Mouse (Mus musculus): ENCODE data around the gene Pfdn5. TPM values are rescaled to one million over a fixed set of nuclear protein-coding genes. Genes with fewer than 3 reads are reported as not detected.

Gene Pfdn5
- polyA plus RNA-seq, 1 experiment from 2014 or later: 386 TPM

DNA sequence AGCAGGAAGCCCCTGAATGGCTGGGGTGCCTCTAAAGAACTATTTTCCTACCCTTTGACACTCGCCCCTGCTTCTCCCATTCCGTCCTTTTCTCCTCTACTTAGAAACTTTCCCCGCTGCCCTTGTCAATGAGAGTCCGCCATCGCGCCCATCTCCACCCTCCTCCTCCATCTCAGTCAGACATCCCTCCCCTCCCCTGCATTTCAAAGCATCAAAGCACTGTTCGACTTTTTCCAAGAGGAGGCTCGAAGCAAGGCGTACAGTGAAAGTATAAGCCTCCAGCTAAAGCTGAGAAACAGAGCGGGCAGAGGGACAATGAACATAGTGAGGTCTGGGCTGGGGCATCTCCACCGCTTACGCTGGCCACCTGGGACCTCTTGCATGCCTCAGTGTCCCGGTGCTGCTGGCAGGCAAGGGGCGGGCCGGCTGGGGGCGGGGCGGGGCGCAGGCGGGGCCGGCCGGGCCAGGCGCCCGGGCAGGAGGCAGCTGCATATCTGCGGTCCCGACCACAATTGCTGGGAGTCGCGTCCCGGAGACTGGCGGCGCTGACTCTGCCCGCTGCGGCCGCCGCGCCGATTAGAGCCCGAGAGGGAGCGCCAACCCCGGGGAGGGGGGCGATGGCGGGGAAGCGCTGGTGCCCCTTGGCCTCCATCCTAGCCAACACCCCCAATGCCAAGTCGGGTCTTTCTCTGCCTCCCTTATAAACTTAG lies 50.7 kb downstream of the Pfdn5 start:
- H3K4me3 ChIP-seq (ENCODE audit: low read depth, low read length): peak overlapping the region; percentile 44
- WGBS: under 1% methylated on average over 41 of the region's 43 CpGs
- no peaks in the 10 kb centered on the region for H3K9me3 ChIP-seq (ENCODE audit: control insufficient read depth, low read length)
- H3K4me1 ChIP-seq (ENCODE audit: control insufficient read depth, insufficient read depth, low read length): no peaks in the 10 kb centered on the region
- ATAC-seq (ENCODE audit: insufficient read depth, low FRiP score, low TSS enrichment) (peak; percentile 73), DNase-seq (ENCODE audit: low spot score) (peak; percentile 72)
- H3K36me3 ChIP-seq (ENCODE audit: control insufficient read depth, insufficient read depth, low read length): no peaks in the 10 kb centered on the region
- H3K27ac ChIP-seq (ENCODE audit: low read depth, low read length): peak overlapping the region; percentile 30
- H3K4me2 ChIP-seq (ENCODE audit: low read depth): peak overlapping the region; percentile 68
- H3K9ac ChIP-seq (ENCODE audit: low read length): peak overlapping the region; percentile 64
- no peaks in the 10 kb centered on the region for H3K27me3 ChIP-seq (ENCODE audit: control insufficient read depth, insufficient read depth, low read length)

DNA sequence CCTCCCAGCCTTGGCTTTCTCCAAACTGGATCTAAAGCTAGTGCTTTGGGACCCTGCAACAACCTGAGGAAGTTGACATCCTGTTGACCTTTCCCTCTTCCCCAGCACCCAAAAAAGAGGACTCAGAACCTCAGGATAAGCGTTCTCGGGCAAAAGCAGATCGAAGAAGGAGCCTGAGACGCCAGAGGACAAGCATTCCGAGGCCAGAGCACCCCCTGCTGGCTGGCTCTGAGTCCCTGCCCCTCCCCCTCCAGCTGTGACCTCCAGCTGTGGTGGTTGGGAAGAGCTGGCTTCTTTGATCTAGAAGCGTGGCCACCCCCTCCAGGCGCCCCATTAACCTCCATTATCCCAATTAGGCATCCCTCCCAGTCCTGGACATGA lies 51.2 kb downstream of the Pfdn5 start:
- peak overlapping the region; percentile 68 for H3K4me2 ChIP-seq (ENCODE audit: low read depth)
- H3K9ac ChIP-seq (ENCODE audit: low read length): peak overlapping the region; percentile 64
- DNase-seq (ENCODE audit: low spot score) (peak; percentile 92), ATAC-seq (ENCODE audit: insufficient read depth, low FRiP score, low TSS enrichment) (peak; percentile 54)
- H3K4me3 ChIP-seq (ENCODE audit: low read depth, low read length): peak overlapping the region; percentile 44
- H3K27me3 ChIP-seq (ENCODE audit: control insufficient read depth, insufficient read depth, low read length): no peaks in the 10 kb centered on the region
- peak overlapping the region; percentile 30 for H3K27ac ChIP-seq (ENCODE audit: low read depth, low read length)
- no peaks in the 10 kb centered on the region for H3K9me3 ChIP-seq (ENCODE audit: control insufficient read depth, low read length)
- 0% methylated on average over 7 of the region's 7 CpGs for WGBS
- no peaks in the 10 kb centered on the region for H3K36me3 ChIP-seq (ENCODE audit: control insufficient read depth, insufficient read depth, low read length)
- no peaks in the 10 kb centered on the region for H3K4me1 ChIP-seq (ENCODE audit: control insufficient read depth, insufficient read depth, low read length)

DNA sequence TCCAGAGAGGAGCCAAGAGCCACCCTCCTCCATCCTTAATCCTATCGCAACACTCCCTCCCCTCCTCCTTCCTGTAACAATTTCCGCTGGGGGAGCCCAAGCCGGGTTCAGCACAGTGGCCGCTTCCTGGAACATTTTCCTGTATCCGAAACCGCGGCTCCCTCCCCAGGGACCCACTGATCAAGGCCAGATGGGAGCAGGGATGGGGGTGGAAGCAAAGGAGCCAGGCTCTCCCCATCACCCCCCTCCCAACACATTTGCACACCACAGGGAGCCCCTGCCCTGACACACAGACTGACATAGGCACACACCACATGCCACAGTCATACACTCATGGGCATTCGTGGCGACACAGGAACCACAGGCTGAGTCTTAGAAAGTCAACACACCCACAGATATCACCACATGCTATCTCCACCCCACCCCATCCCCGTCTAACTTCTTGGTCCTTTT lies 51.9 kb downstream of the Pfdn5 start:
- H3K9me3 ChIP-seq (ENCODE audit: control insufficient read depth, low read length): no peaks in the 10 kb centered on the region
- DNase-seq (ENCODE audit: low spot score) (peak; percentile 56), ATAC-seq (ENCODE audit: insufficient read depth, low FRiP score, low TSS enrichment) (no peak)
- H3K27me3 ChIP-seq (ENCODE audit: control insufficient read depth, insufficient read depth, low read length): no peaks in the 10 kb centered on the region
- no peak overlapping the region; the same call in 1 of the 2 replicates for H3K4me3 ChIP-seq (ENCODE audit: low read depth, low read length)
- H3K9ac ChIP-seq (ENCODE audit: low read length): no peak overlapping the region
- H3K4me1 ChIP-seq (ENCODE audit: control insufficient read depth, insufficient read depth, low read length): no peaks in the 10 kb centered on the region
- no peak overlapping the region for H3K27ac ChIP-seq (ENCODE audit: low read depth, low read length)
- H3K4me2 ChIP-seq (ENCODE audit: low read depth): peak overlapping the region; percentile 68
- no peaks in the 10 kb centered on the region for H3K36me3 ChIP-seq (ENCODE audit: control insufficient read depth, insufficient read depth, low read length)
- WGBS: 8% methylated on average over 10 of the region's 10 CpGs

Other genes starting within 250 kb of the Pfdn5 start
- 11.4 and 13.2 TPM in 2 replicates for gene Tns2, start 225.7 kb upstream of the Pfdn5 start, polyA plus RNA-seq (2014; fragmentation: Nextera tagmentation; extraction: Ambion mirVana)
- 15.5 and 17.0 TPM in 2 replicates for gene Spryd3, start 189.9 kb upstream of the Pfdn5 start, polyA plus RNA-seq (2014; fragmentation: Nextera tagmentation; extraction: Ambion mirVana)
- gene Igfbp6, start 181.8 kb upstream of the Pfdn5 start, polyA plus RNA-seq (2014; fragmentation: Nextera tagmentation; extraction: Ambion mirVana): 0.22 and 0.34 TPM in 2 replicates
- gene Soat2, start 175.6 kb upstream of the Pfdn5 start, polyA plus RNA-seq (2014; fragmentation: Nextera tagmentation; extraction: Ambion mirVana): 0.13 and 0.22 TPM in 2 replicates
- 65.4 and 66.9 TPM in 2 replicates for gene Zfp740, start 122.9 kb upstream of the Pfdn5 start, polyA plus RNA-seq (2014; fragmentation: Nextera tagmentation; extraction: Ambion mirVana)
- 32.8 TPM in 2 replicates for gene Csad, start 121.4 kb upstream of the Pfdn5 start, polyA plus RNA-seq (2014; fragmentation: Nextera tagmentation; extraction: Ambion mirVana)
- gene Itgb7, start 94.2 kb upstream of the Pfdn5 start, polyA plus RNA-seq (2014; fragmentation: Nextera tagmentation; extraction: Ambion mirVana): 0.95 and 1.3 TPM in 2 replicates
- gene Rarg, start 68.6 kb upstream of the Pfdn5 start, polyA plus RNA-seq (2014; fragmentation: Nextera tagmentation; extraction: Ambion mirVana): 24.0 and 26.4 TPM in 2 replicates
- 0.20 and 0.39 TPM in 2 replicates for gene Gm9918, start 55.6 kb upstream of the Pfdn5 start, polyA plus RNA-seq (2014; fragmentation: Nextera tagmentation; extraction: Ambion mirVana)
- gene Mfsd5, start 46.7 kb upstream of the Pfdn5 start, polyA plus RNA-seq (2014; fragmentation: Nextera tagmentation; extraction: Ambion mirVana): 59.7 and 66.7 TPM in 2 replicates
- 36.2 and 37.9 TPM in 2 replicates for gene Espl1, start 29.9 kb upstream of the Pfdn5 start, polyA plus RNA-seq (2014; fragmentation: Nextera tagmentation; extraction: Ambion mirVana)
- 92.9 and 102 TPM in 2 replicates for gene Myg1, start 5.6 kb downstream of the Pfdn5 start, polyA plus RNA-seq (2014; fragmentation: Nextera tagmentation; extraction: Ambion mirVana)
- gene Aaas, start 24.7 kb downstream of the Pfdn5 start, polyA plus RNA-seq (2014; fragmentation: Nextera tagmentation; extraction: Ambion mirVana): 84.7 and 86.7 TPM in 2 replicates
- gene Sp7, start 41.1 kb downstream of the Pfdn5 start, polyA plus RNA-seq (2014; fragmentation: Nextera tagmentation; extraction: Ambion mirVana): 0.70 and 0.96 TPM in 2 replicates
- gene Sp1, start 80.0 kb downstream of the Pfdn5 start, polyA plus RNA-seq (2014; fragmentation: Nextera tagmentation; extraction: Ambion mirVana): 10.4 and 11.1 TPM in 2 replicates
- 0.53 TPM in 1 of 2 replicates, not detected in the other for gene Amhr2, start 119.3 kb downstream of the Pfdn5 start, polyA plus RNA-seq (2014; fragmentation: Nextera tagmentation; extraction: Ambion mirVana)
- 80.9 and 88.6 TPM in 2 replicates for gene Prr13, start 132.9 kb downstream of the Pfdn5 start, polyA plus RNA-seq (2014; fragmentation: Nextera tagmentation; extraction: Ambion mirVana)
- 220 and 232 TPM in 2 replicates for gene Pcbp2, start 144.4 kb downstream of the Pfdn5 start, polyA plus RNA-seq (2014; fragmentation: Nextera tagmentation; extraction: Ambion mirVana)
- 4.1 and 10.3 TPM in 2 replicates for gene Gm10337, start 177.6 kb downstream of the Pfdn5 start, polyA plus RNA-seq (2014; fragmentation: Nextera tagmentation; extraction: Ambion mirVana)
- 24.8 and 26.1 TPM in 2 replicates for gene Map3k12, start 190.9 kb downstream of the Pfdn5 start, polyA plus RNA-seq (2014; fragmentation: Nextera tagmentation; extraction: Ambion mirVana)
- gene Tarbp2, start 192.1 kb downstream of the Pfdn5 start, polyA plus RNA-seq (2014; fragmentation: Nextera tagmentation; extraction: Ambion mirVana): 103 and 105 TPM in 2 replicates
- 3.0 and 3.4 TPM in 2 replicates for gene Npff, start 198.8 kb downstream of the Pfdn5 start, polyA plus RNA-seq (2014; fragmentation: Nextera tagmentation; extraction: Ambion mirVana)